Mouse (Mus musculus): ENCODE data around the gene Stk24.

GRCm38 (mm10) chr14:121397471-121397870 lies 17.7 kb upstream of the Stk24 start:
- no peak for TF ChIP-seq POLR2A (IDR thresholded peaks at IDR 0.05; ENCODE audit: control insufficient read depth in 1 of 2, insufficient read depth in 1 of 2, low read depth in 1 of 2, low read length in 2 of 2, poor library complexity in 1 of 2)
- TF ChIP-seq CTCF (IDR thresholded peaks at IDR 0.05 in 2 of 3, conservative IDR thresholded peaks at IDR 0.05 in 1 of 3; ENCODE audit: control insufficient read depth in 1 of 3, insufficient read depth in 1 of 3, low read depth in 2 of 3, low read length in 3 of 3, poor library complexity in 1 of 3, severe bottlenecking in 1 of 3): no peak
